Mouse (Mus musculus): ENCODE measurements around the gene Npw.

DNA sequence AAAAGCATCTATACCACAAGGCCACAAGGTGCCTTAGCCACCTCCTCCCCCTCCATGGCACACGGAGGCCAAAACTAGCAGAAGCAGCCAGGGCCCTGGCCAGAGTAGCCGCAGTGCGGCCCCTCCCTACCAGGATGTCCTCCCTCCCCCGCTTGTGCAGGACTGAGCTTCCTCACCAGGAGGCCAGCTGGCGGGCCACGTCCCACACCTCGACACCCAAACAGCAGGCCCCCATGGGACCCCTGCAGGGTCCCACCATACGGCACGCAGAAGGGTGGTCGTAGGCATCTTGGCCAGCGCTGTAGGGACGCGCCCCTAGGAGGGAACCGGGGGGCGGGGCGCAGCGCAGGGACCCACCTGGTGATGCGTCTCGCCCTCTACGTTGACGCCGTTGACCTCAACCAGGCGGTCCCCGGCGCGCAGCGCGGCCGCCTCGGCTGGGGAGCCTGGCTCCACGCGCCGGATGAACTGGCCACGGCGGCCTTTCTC is 8.6 kb downstream of the Npw start:
- no peak for TF ChIP-seq POLR2A (IDR thresholded peaks at IDR 0.05; ENCODE audit: extremely low read depth, insufficient read depth, low read length)
- no peak for TF ChIP-seq CTCF (IDR thresholded peaks at IDR 0.05; ENCODE audit: extremely low read depth, insufficient read depth, low read length)

Data from cortical plate, adult 2 months (tissue).